Mouse (Mus musculus) spleen, adult 12 weeks (tissue): Measurements from ENCODE around the gene Wipf3.

ENCODE experiments used
- DNase-seq: peaks from one replicate; pipeline ENCODE4 v3.0.0; 2022; ENCODE audit warnings: low spot score

The Wipf3 gene

GRCm38 (mm10) chr6:54475926-54476667 lies 46.7 kb downstream of the Wipf3 start:
- DNase-seq: no peak

- no peak for DNase-seq
Measured at GRCm38 (mm10) chr6:54478646-54479324, 49.4 kb downstream of the Wipf3 start.

- no peak for DNase-seq
Measured at GRCm38 (mm10) chr6:54481390-54482112, 52.1 kb downstream of the Wipf3 start.

- DNase-seq: no peak
Measured at GRCm38 (mm10) chr6:54485000-54485399, 55.6 kb downstream of the Wipf3 start.

- no peak for DNase-seq
Measured at GRCm38 (mm10) chr6:54485435-54485901, 56.1 kb downstream of the Wipf3 start.

- no peak for DNase-seq
Measured at GRCm38 (mm10) chr6:54485973-54486569, 56.7 kb downstream of the Wipf3 start.

GRCm38 (mm10) chr6:54491074-54491473 lies 61.7 kb downstream of the Wipf3 start:
- DNase-seq: no peak

GRCm38 (mm10) chr6:54494097-54494496 lies 64.7 kb downstream of the Wipf3 start:
- DNase-seq: no peak

- no peak for DNase-seq
Measured at GRCm38 (mm10) chr6:54494612-54495398, 65.4 kb downstream of the Wipf3 start.

GRCm38 (mm10) chr6:54496214-54496613 lies 66.8 kb downstream of the Wipf3 start:
- no peak for DNase-seq

GRCm38 (mm10) chr6:54502661-54503115 lies 73.3 kb downstream of the Wipf3 start:
- DNase-seq: no peak

GRCm38 (mm10) chr6:54506318-54506717 lies 76.9 kb downstream of the Wipf3 start:
- DNase-seq: no peak

- no peak for DNase-seq
Measured at GRCm38 (mm10) chr6:54507002-54507401, 77.6 kb downstream of the Wipf3 start.

GRCm38 (mm10) chr6:54507808-54508207 lies 78.4 kb downstream of the Wipf3 start:
- no peak for DNase-seq

GRCm38 (mm10) chr6:54508256-54508793 lies 78.9 kb downstream of the Wipf3 start:
- no peak for DNase-seq

GRCm38 (mm10) chr6:54509264-54509663 lies 79.9 kb downstream of the Wipf3 start:
- DNase-seq: no peak

GRCm38 (mm10) chr6:54512256-54512655 lies 82.9 kb downstream of the Wipf3 start:
- DNase-seq: no peak

- DNase-seq: no peak
Measured at GRCm38 (mm10) chr6:54516512-54517134, 87.2 kb downstream of the Wipf3 start.

GRCm38 (mm10) chr6:54518758-54519157 lies 89.4 kb downstream of the Wipf3 start:
- no peak for DNase-seq

- no peak for DNase-seq
Measured at GRCm38 (mm10) chr6:54528666-54529065, 99.3 kb downstream of the Wipf3 start.

GRCm38 (mm10) chr6:54530182-54530581 lies 100.8 kb downstream of the Wipf3 start:
- DNase-seq: no peak
